Mouse (Mus musculus) limb, embryonic 14.5 days (tissue): ENCODE measurements around the gene Rab3ip. TPM values are rescaled to one million over a fixed set of nuclear protein-coding genes. Genes with fewer than 3 reads are reported as not detected.

Experiments used
- ATAC-seq: fragments of 200-750 bp; cut with Nextera tagmentation; 2 replicates; pipeline ENCODE4 v1.8.0; 2017; ENCODE audit warnings: low read depth, moderate number of reproducible peaks, moderate TSS enrichment; ENCODE audit not compliant: low FRiP score
- DNase-seq: peaks from one replicate; pipeline ENCODE4 v3.0.0-alpha.2; 2015; ENCODE audit warnings: low spot score
- H3K27ac ChIP-seq: fragments of 300-500 bp; sonication (generic); replicated peaks from 2 replicates; pipeline ENCODE4 v1.5.1; 2014; ENCODE audit warnings: low read depth, mild to moderate bottlenecking, low read length, moderate library complexity, mixed read lengths
- H3K27me3 ChIP-seq: fragments of 300-500 bp; sonication (generic); 2 replicates; pipeline ENCODE4 v1.6.1; 2014; ENCODE audit warnings: low read length, mixed read lengths; ENCODE audit not compliant: control insufficient read depth, insufficient read depth
- H3K36me3 ChIP-seq: fragments of 300-500 bp; sonication (generic); 2 replicates; pipeline ENCODE4 v1.6.1; 2014; ENCODE audit warnings: mild to moderate bottlenecking, low read length, moderate library complexity, mixed read lengths; ENCODE audit not compliant: control insufficient read depth, insufficient read depth
- H3K4me1 ChIP-seq: fragments of 300-500 bp; sonication (generic); 2 replicates; pipeline ENCODE4 v1.6.1; 2014; ENCODE audit warnings: antibody characterized with exemption, low read length, mixed read lengths; ENCODE audit not compliant: control insufficient read depth, insufficient read depth
- H3K4me2 ChIP-seq: fragments of 300-500 bp; sonication (generic); replicated peaks from 2 replicates; pipeline ENCODE4 v1.6.1; 2014; ENCODE audit warnings: low read depth, mild to moderate bottlenecking, low read length, moderate library complexity; ENCODE audit not compliant: severe bottlenecking
- H3K4me3 ChIP-seq: fragments of 300-500 bp; sonication (generic); replicated peaks from 2 replicates; pipeline ENCODE4 v1.5.1; 2014; ENCODE audit warnings: low read length
- H3K9ac ChIP-seq: fragments of 300-500 bp; sonication (generic); 2 replicates; pipeline ENCODE4 v1.6.1; 2014; ENCODE audit warnings: mild to moderate bottlenecking, low read depth, low read length, moderate library complexity; ENCODE audit not compliant: severe bottlenecking
- H3K9me3 ChIP-seq: fragments of 300-500 bp; sonication (generic); 2 replicates; pipeline ENCODE4 v1.6.1; 2016; ENCODE audit warnings: low read length; ENCODE audit not compliant: control insufficient read depth
- POLR2A ChIP-seq: fragments of 200-500 bp; IDR thresholded peaks from 2 replicates; pipeline ENCODE4 v1.8.0; 2012; ENCODE audit warnings: inconsistent platforms, mild to moderate bottlenecking, moderate library complexity, borderline replicate concordance; ENCODE audit not compliant: insufficient read depth, insufficient read length; ENCODE audit errors: extremely low read depth
- WGBS: fragments of 180-500 bp; shearing (Covaris S2); extraction: QIAGEN DNeasy Blood & Tissue Kit; methylation state at CpG from one replicate; pipeline ENCODE4 v1.1.7; 2014; 5-methylcytosine and 5-hydroxymethylcytosine counted together
- polyA plus RNA-seq, 2 experiments: library from polyadenylated mRNA; depleted of rRNA in 1 of 2; stranded (reverse) in 1 of 2; unstranded in 1 of 2; fragments of >200 nt; fragmentation: Nextera tagmentation in 1 of 2; extraction: Ambion mirVana in 1 of 2; gene quantifications; 2 replicates each; pipeline versions ENCODE4 v1.2.1 to v1.2.3; 2012 to 2014

Rab3ip gene
- polyA plus RNA-seq, 2 experiments, result 24.3 to 27.0 TPM

GRCm38 (mm10) chr10:116993971-116994370 is 43.4 kb upstream of the Rab3ip start:
- TF ChIP-seq POLR2A, result no peak
- Histone ChIP-seq H3K36me3 (no peaks in the 10 kb centered on the region), H3K9ac (no peak overlapping the region), H3K27ac (no peak overlapping the region), H3K4me3 (no peak overlapping the region), H3K9me3 (no peaks in the 10 kb centered on the region), H3K4me1 (no peaks in the 10 kb centered on the region), H3K27me3 (no peaks in the 10 kb centered on the region), H3K4me2 (no peak overlapping the region)
- ATAC-seq (no peak), DNase-seq (no peak)
- WGBS, result 86% methylated on average over 8 of the region's 8 CpGs

- WGBS, result 47% methylated on average over 21 of the region's 21 CpGs
- TF ChIP-seq POLR2A, result no peak
- DNase-seq, result no peak
- Histone ChIP-seq H3K9me3 (no peaks in the 10 kb centered on the region), H3K4me3 (no peak within 1 kb of the TSS), H3K9ac (no peak within 1 kb of the TSS), H3K4me1 (no peaks in the 10 kb centered on the region), H3K27me3 (no peaks in the 10 kb centered on the region), H3K27ac (no peak within 1 kb of the TSS), H3K36me3 (no peaks in the 10 kb centered on the region), H3K4me2 (no peak within 1 kb of the TSS)
- peak; percentile 47 for ATAC-seq
These were observed 35.9 kb upstream of the Rab3ip start, which contains the start of gene Best3 for GRCm38 (mm10) chr10:116986264-116987082. Gene Best3 (plus strand): TSS chr10:116986314.

GRCm38 (mm10) chr10:116984836-116985235 is 34.3 kb upstream of the Rab3ip start:
- Histone ChIP-seq H3K4me2 (no peak overlapping the region), H3K4me1 (no peaks in the 10 kb centered on the region), H3K36me3 (no peaks in the 10 kb centered on the region), H3K9ac (no peak overlapping the region), H3K27me3 (no peaks in the 10 kb centered on the region), H3K9me3 (no peaks in the 10 kb centered on the region), H3K27ac (no peak overlapping the region), H3K4me3 (no peak overlapping the region)
- WGBS, result 64% methylated on average over 12 of the region's 12 CpGs
- no peak for TF ChIP-seq POLR2A
- DNase-seq (no peak), ATAC-seq (no peak)

- Histone ChIP-seq H3K9ac (no peak overlapping the region), H3K4me1 (no peaks in the 10 kb centered on the region), H3K9me3 (no peaks in the 10 kb centered on the region), H3K4me3 (no peak overlapping the region), H3K27me3 (no peaks in the 10 kb centered on the region), H3K27ac (no peak overlapping the region), H3K4me2 (no peak overlapping the region), H3K36me3 (no peaks in the 10 kb centered on the region)
- TF ChIP-seq POLR2A, result no peak
- no peak for DNase-seq
- no peak for ATAC-seq
- WGBS, result 61% methylated on average over 4 of the region's 4 CpGs
These were observed 32.0 kb upstream of the Rab3ip start for GRCm38 (mm10) chr10:116982526-116982925.

- ATAC-seq, result no peak
- Histone ChIP-seq H3K4me3 (no peak overlapping the region), H3K4me2 (no peak overlapping the region), H3K27ac (no peak overlapping the region), H3K27me3 (no peaks in the 10 kb centered on the region), H3K9me3 (no peaks in the 10 kb centered on the region), H3K4me1 (no peaks in the 10 kb centered on the region), H3K9ac (no peak overlapping the region), H3K36me3 (no peaks in the 10 kb centered on the region)
- 79% methylated on average over 3 of the region's 3 CpGs for WGBS
- no peak for DNase-seq
- TF ChIP-seq POLR2A, result no peak
These were observed 30.3 kb upstream of the Rab3ip start for GRCm38 (mm10) chr10:116980888-116981287.
